Mouse (Mus musculus): Measurements from ENCODE around the gene Tcf21.

The Tcf21 gene

GRCm38 (mm10) chr10:22819871-22820590, at the start of gene Tcf21:
Gene Tcf21 (minus strand): TSS chr10:22820174.
- no peak for DNase-seq (ENCODE audit: extremely low spot score, low read depth, low spot score)

GRCm38 (mm10) chr10:22868386-22868918, 48.5 kb upstream of the Tcf21 start:
- no peak for DNase-seq (ENCODE audit: extremely low spot score, low read depth, low spot score)

GRCm38 (mm10) chr10:22867210-22867609, 47.2 kb upstream of the Tcf21 start:
- no peak for DNase-seq (ENCODE audit: extremely low spot score, low read depth, low spot score)

- DNase-seq (ENCODE audit: extremely low spot score, low read depth, low spot score) = no peak
These were observed 38.1 kb upstream of the Tcf21 start for GRCm38 (mm10) chr10:22858111-22858510.

GRCm38 (mm10) chr10:22854330-22854729, 34.4 kb upstream of the Tcf21 start:
- DNase-seq (ENCODE audit: extremely low spot score, low read depth, low spot score) = no peak

- DNase-seq (ENCODE audit: extremely low spot score, low read depth, low spot score) = no peak
These were observed 25.4 kb upstream of the Tcf21 start for GRCm38 (mm10) chr10:22845351-22845750.

GRCm38 (mm10) chr10:22844731-22845130, 24.8 kb upstream of the Tcf21 start:
- DNase-seq (ENCODE audit: extremely low spot score, low read depth, low spot score) = no peak

- DNase-seq (ENCODE audit: extremely low spot score, low read depth, low spot score) = no peak
These were observed 23.7 kb upstream of the Tcf21 start for GRCm38 (mm10) chr10:22843440-22844361.

GRCm38 (mm10) chr10:22842781-22843439, 22.9 kb upstream of the Tcf21 start:
- no peak for DNase-seq (ENCODE audit: extremely low spot score, low read depth, low spot score)

- no peak for DNase-seq (ENCODE audit: extremely low spot score, low read depth, low spot score)
These were observed 22.1 kb upstream of the Tcf21 start for GRCm38 (mm10) chr10:22842113-22842512.

GRCm38 (mm10) chr10:22826244-22826643, 6.3 kb upstream of the Tcf21 start:
- DNase-seq (ENCODE audit: extremely low spot score, low read depth, low spot score) = no peak

- no peak for DNase-seq (ENCODE audit: extremely low spot score, low read depth, low spot score)
These were observed 2.9 kb upstream of the Tcf21 start for GRCm38 (mm10) chr10:22822896-22823295.

GRCm38 (mm10) chr10:22822486-22822885, 2.5 kb upstream of the Tcf21 start:
- DNase-seq (ENCODE audit: extremely low spot score, low read depth, low spot score) = no peak

GRCm38 (mm10) chr10:22821709-22822108, 1.7 kb upstream of the Tcf21 start:
- no peak for DNase-seq (ENCODE audit: extremely low spot score, low read depth, low spot score)

GRCm38 (mm10) chr10:22821267-22821666, 1.3 kb upstream of the Tcf21 start:
- no peak for DNase-seq (ENCODE audit: extremely low spot score, low read depth, low spot score)

GRCm38 (mm10) chr10:22820841-22821240, 867 bp upstream of the Tcf21 start:
- no peak for DNase-seq (ENCODE audit: extremely low spot score, low read depth, low spot score)

GRCm38 (mm10) chr10:22819239-22819870, 619 bp downstream of the Tcf21 start:
- no peak for DNase-seq (ENCODE audit: extremely low spot score, low read depth, low spot score)

GRCm38 (mm10) chr10:22818600-22819238, 1.3 kb downstream of the Tcf21 start:
- no peak for DNase-seq (ENCODE audit: extremely low spot score, low read depth, low spot score)

GRCm38 (mm10) chr10:22817976-22818375, 2.0 kb downstream of the Tcf21 start:
- no peak for DNase-seq (ENCODE audit: extremely low spot score, low read depth, low spot score)

GRCm38 (mm10) chr10:22817561-22817960, 2.4 kb downstream of the Tcf21 start:
- DNase-seq (ENCODE audit: extremely low spot score, low read depth, low spot score) = no peak
